Mouse (Mus musculus) bone marrow macrophage, adult 2 months (primary cell): ENCODE results near the gene Prpf6.

Experiments used
- CTCF ChIP-seq: IDR thresholded peaks from 2 replicates; pipeline ENCODE4 v1.5.1; 2012; ENCODE audit warnings: low read depth, mild to moderate bottlenecking, low read length, moderate library complexity
- POLR2A ChIP-seq: IDR thresholded peaks from 2 replicates; pipeline ENCODE4 v1.6.1; 2012; ENCODE audit warnings: mild to moderate bottlenecking, low read depth, low read length, borderline replicate concordance

DNA sequence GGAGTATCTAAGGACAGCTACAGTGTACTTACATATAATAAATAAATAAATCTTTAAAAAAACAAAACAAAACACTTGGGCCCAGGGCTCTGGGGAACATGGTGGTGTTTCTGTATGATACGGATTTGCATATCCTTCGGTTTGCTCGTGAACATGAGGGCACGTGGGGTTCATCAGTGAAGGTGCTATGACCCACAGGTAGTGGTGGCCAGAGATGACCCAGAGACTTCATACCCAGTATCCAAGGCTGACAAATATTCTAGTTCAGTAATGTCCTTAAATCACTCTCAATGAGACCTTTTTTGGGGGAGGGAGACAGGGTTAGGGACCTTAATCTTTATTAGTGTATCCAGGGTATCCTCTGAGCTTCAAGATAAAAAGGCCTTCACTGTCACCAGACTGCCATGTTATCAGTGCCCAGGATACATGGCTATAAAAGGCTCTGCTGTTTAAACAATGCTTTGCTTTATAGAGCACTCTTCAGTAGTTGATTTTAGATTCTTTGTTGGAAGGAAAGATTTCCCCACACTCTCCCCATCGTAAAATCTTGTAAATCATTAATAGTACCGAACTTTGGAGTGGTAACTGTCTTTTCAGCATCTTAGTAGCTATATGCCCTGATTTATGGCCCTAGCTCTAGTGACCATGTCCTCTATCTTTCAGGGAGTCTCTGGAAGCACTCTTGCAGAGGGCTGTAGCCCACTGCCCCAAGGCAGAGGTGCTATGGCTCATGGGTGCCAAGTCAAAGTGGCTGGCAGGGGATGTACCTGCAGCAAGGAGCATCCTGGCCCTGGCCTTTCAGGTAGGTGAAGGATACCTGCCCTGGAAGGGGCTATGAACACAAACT lies 55.2 kb downstream of the Prpf6 start:
- TF ChIP-seq CTCF (no peak), POLR2A (no peak)
